Mouse (Mus musculus) liver, adult 2 months (tissue): ENCODE results near the gene Rsph6a.

Source experiments
- CTCF ChIP-seq: fragments of 200-500 bp; IDR thresholded peaks from 2 replicates; pipeline ENCODE4 v1.5.1; 2011; ENCODE audit warnings: low read depth, low read length, control low read depth
- POLR2A ChIP-seq: fragments of 200-500 bp; IDR thresholded peaks from 2 replicates; pipeline ENCODE4 v1.6.1; 2011; ENCODE audit warnings: low read length, control low read depth; ENCODE audit not compliant: insufficient read depth; ENCODE audit errors: extremely low read depth

DNA sequence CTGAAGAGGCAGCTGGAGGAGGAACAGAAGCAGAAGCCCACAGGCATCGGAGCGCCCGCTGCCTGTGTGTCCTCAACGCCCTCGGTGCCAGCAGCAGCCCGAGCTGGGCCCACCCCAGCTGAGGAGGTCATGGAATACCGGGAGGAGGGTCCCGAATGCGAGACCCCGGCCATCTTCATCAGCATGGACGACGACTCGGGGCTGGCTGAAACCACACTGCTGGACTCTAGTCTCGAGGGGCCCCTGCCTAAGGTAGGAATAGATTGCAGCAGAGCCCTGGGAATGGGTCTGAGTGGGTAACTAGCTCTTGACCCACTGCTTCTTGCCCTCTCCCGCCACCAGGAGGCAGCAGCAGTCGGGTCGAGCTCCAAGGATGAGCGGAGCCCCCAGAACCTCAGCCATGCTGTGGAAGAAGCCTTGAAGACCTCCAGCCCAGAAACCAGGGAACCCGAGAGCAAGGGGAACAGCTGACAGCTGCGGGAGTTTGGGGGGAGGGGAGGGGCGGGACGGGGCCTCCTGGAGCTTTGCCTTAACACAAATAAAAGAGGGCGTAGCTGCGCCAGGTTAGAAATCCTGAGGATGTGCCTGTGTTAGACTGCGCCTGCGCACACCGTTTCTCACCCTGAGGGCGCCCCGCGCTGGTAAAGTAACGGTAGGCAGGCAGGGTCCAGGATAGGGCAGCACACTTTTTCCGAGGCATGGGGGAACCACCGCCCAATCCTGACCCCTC lies at the start of gene Rsph6a:
- peak; percentile 48; the same call in 1 of the 2 replicates for TF ChIP-seq CTCF
- TF ChIP-seq POLR2A, result no peak
